Mouse (Mus musculus): ENCODE data around the gene Ppp1r14d. TPM values are rescaled to one million over a fixed set of nuclear protein-coding genes. Genes with fewer than 3 reads are reported as not detected.

The Ppp1r14d gene
- total RNA-seq, 2 experiments from 2014 or later = not detected

DNA sequence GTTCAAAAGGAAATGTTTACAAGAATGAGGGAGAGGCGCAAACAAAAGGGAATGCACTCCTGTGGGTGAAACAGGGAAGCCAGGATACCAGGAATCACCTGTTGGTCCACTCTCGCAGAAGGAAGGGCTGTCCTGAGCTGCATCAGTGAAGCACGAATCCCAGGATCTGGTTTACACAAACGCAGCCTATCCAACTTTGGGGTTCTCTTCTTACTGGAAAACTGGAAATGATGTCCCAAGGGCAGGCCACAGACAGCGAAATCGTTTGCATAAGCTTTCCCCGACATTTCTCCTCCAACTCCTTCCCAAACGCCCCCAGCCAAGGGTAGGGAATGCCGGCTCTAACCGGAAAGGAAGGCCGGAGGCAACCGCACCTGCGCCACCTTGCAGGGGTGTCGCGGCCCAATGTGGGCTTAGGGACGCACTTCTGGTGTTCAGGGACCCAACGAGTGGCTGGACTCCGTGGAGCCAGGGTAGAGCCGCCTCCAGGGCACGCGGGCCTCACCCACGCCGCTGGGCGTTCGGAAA is 7.0 kb upstream of the Ppp1r14d start:
- no peak for DNase-seq

DNA sequence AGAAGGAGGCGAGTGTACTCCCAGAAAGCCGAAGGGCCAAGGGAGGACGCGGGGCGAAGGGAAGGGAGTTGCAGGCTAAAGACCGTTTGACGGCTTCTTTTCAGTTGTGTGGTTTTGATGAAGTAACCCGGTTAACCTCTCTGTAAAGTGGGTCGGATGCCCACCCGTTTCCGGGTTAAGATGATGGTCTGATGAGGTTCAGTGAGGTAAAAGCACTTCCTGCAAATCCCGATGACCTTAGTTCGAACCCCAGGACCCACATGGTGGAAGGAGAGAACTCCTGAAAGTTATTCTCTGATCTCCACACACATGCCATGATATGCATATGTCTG is 20.6 kb downstream of the Ppp1r14d start:
- DNase-seq = peak; percentile 20

DNA sequence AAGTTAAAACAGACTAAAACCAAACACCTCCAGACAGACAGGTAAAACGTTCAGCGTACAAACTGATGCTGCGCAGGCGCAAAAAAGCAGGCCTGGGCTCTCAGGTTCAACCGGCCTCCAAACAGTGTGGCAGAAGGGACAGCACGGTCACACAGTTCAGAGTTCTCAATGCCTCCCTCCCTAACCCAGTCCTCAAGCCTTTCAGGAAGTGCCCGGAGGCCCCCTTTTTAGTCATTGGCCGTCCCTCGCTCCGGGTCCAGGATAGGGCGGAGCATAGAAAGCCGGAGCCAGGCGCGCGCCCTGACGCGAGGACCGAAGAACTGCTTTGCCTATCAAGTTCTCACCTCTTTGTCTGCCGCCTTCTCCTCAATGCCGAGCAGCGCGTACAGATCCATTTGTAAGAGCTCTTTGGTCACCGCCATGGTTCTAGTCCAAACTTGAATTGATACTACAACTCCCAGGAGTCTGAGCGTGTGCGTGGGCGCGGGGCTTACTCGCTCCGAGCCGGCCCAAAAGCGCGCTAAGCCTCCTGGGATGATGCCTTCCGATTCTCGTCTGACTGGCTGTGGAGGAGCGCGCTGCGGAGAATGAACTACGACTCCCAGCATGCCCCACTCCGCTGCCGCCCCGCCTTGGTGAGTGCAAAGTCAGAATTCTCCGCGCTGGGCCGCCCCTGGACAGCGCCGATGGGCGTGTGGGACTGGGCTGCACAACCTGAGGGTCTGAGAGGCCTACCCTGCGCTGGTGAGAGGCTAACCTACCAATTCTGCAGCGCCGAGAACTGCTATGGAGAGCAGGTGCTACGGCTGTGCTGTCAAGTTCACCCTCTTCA is 21.1 kb downstream of the Ppp1r14d start, which contains the start of the genes Zfyve19 and Dnajc17:
Gene Zfyve19, plus strand, starts transcription at position 274 of the 832 bp plus-strand sequence.
Gene Dnajc17, minus strand, starts transcription at position 452 of the 832 bp plus-strand sequence.
- peak; percentile 89 for DNase-seq

DNA sequence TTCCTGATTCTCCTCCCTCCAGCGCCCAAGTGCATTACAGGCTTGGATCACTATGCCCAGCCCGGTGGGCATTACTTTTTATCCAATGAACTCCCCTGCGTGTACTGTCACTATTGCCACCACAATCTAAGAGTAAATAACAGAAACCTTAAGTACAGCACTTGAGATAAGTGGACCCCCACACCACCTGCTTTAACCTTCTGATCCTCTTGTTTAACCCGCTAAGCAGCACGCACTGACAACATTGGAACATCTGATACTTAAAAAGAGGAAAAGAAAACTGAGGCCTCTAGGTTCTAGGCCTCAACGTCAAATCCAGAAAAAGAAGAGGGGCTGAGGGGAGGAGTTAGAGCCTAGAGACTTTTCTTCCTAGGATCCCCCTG is 21.8 kb downstream of the Ppp1r14d start:
- DNase-seq = no peak

DNA sequence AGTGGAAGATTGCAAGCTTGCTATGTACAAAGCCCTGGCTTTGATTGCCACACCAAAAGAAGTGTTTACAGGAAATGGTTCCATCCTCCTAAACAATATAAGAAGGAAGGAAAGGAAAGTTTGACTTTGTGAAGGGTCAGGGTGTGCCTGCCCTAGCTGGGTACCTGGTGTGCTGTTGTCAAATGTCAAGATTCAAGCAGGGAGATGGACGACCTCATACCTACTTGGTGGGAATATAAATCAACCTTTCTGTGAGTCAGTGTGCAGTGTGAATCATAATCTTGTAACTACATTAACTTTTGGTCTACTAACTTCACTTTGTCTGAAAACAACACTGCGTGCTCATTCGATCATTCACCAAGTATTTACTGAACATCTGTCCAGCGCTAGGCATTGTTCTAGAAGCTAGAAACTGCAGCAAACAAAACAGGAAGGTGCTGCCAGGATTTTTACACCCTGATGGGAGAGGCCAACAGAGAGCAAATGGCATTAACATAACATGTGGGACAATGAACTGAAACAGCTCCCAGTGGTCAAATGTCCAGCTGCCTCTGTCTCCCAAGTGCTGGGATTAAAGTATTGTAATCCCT is 25.7 kb downstream of the Ppp1r14d start:
- DNase-seq = no peak

DNA sequence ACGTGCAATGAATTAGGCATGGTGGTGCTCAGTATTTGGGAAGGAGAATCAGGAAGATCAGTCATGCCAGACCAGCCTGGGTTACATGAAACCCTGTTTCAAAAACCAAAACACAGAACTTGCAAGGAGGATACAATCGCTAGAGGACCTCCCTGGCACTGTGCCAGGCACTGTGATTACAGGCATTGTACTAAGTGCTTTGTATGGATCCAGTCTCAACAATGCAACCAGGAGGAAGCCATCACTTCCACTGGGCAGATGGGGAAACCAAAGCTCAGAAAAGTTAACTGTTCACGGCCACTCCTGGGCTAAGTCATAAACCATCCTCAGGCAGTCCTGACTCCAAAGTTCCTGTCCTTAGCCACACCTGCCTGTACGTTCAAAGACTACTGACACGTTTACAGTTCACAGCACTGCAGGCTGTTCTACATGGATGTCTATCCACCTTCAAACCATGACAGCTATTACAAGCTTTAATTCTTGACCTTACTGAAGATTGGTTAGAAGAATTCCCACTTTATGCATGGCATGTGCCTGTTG is 26.7 kb downstream of the Ppp1r14d start:
- DNase-seq = peak; percentile 45

DNA sequence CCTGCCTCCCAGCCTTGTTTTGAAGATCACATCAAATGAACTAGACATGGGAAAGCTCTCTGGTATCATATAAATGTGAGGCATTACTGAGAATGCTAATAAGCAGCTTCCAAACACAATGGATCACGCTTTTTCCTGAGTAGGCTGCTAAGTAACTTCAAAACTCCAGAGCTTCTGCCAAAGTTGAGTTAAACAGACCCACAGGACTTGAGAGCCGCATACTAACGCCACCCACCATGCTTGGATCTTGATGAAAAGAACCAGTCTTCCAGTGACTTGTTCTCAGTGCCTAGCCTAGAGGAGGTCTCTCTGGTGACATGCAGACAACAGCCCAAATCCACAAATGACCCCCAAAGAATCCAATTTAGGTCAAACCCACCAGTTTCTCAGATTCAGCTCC is 30.8 kb downstream of the Ppp1r14d start:
- DNase-seq = no peak

DNA sequence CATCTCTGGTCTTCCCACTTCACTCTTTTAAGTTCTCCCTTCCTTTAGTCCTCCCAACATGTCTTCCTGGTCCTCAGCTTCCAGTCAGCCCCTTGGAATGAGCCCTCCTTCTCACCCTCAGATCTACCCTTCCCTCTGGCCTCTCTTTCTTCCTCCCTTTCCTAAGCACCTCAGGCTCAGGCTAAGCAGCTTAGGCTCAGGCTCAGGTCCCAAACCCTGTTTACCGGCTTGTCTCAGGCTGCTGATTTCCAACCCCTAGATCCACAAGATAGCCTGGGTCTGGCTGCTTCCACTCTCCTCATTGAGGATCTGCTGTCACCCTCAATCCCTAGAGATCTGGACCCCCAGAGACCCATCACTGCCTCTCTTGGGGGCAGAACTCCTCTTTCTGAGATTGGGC is 31.7 kb downstream of the Ppp1r14d start:
- DNase-seq = no peak

DNA sequence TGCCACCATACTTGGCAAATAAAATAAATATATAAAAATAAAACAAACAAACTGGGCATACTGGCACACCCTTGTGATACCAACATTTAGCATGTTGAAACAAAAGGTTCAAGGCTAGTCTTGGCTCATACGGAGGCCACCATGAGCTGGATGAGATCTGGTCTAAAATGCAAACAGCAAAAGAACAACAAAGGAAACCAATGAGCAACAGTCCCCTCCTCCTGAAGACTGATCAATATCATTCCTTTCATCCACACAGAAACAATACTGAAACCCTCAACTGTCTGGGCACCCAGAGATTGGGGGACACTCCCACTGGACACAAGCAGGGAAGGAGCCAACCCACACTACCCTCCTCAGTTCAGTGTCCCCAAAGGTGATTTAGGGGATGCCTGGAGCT is 32.2 kb downstream of the Ppp1r14d start:
- no peak for DNase-seq

DNA sequence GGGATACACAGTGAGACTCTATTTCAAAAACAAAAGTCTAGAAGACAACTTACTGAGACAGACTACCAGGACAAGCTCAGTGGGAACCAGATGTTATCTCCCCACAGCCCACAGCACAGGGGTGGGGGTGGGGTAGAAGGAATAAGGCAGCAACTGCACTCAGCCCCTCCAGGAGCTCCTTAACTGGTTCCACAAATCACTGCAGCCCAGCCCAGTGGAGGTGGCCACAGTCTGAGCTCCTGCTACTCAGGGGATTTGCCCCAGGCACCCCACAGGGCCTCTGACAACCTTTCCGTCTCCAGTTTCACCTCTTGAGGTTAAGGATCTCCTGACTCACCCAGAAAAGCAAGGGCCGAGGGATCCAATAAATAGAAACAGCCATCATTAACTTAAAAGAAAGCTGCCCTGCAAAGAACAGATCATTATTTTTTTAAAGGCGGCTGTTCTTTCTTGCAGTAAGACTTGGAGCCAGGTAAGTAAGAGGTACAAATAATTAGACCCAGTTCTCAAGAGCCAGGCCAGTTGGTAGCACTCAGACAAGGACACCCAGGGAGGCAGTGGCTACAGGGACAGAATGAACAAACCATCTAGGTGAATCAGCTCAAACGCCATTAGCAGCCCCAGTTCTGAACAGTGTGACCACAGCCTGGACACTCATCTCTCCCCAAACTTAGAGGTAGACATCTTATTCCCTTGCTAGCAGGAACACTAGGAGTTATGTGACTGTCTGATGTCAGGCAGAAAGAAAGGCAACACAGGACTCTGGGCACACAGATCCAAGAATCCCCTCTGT is 33.2 kb downstream of the Ppp1r14d start:
- DNase-seq = no peak

DNA sequence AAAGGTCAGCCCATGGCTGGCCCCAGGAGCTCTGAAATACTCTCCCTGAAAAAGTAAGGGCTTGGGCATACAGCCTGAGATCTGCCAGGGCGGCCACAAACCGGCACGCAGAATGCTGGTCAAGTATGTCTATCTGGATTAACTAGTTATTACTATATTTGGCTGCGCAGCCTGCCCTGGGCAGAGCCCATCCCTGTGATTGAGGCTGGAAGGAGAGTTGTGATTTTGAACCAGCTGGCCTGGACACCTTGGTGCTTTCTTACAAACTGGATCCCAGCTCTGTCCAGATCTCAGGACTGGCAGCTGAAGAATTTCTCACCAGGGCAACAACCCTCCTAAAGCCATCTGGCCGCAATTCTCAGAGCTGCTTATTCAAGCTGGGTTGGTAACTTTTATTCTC is 35.6 kb downstream of the Ppp1r14d start:
- peak; percentile 48 for DNase-seq

DNA sequence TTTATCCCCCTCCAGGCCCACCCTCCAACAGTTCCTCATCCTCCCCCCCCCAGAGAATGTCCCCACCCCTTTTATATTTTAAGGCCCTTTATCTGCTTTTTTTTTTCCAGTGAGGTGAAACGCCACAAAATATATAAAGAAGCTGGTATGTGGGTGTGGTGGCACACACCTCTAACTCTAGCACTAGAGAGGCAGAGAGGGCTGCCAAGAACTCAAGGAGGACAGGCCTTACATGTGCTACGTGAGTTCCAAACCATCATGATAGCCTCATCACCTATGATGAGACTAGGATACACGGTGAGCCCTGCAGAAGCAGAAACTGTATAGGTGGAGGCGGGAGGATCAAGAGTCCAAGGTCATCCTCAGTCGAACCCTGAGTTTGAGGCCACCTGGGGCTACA is 38.7 kb downstream of the Ppp1r14d start:
- DNase-seq = no peak

DNA sequence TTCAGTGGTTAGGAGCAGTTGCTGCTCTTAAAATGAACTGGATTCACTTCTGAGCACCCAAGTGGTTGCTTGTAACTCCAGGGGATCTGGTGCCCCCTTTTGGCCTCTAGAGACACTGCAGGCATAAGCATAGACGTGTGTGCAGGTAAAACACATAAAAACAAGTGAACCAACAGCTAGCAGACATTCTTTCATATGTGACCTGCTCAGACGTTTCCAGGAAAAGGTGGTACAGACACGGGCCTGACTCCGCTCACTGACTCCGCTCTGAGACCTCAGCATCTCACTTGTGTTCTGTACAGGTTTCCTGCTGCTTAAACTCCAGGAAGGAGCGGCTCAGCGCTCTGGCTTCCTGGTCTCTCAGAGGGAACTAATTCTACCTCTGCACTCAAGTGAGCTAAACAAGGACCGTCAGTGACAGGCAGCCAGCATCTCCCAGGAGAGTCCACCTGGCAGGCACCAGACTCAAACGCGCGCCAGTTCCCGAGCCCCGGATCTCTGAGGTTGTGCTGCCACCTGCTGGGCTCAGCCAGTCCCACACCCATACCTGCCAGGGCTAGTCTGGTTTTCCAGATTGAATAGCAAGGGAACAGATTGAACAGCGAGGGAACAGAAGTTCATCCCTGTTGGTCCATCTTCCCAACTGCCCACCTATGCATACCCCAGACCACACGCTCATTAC is 40.5 kb downstream of the Ppp1r14d start:
- peak; percentile 92 for DNase-seq

DNA sequence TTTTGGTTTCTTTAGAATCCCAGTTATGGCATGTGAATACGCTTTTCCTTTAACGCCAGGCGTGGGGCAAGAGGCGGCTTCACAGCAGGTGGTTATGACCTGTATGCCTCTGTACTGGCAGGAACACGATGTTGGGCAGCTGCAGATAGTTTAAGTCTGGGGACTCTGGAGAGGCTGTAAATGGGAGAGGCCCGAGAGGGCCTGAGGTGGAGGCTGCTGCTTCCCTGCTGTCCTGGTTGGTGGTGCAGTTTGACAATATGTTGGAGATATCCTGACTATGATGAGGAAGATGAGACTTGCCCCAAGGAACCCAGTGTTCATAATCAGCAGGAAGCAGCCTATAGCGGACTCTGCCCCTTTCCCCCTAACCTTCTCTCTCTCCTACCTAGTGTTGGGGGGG is 46.8 kb downstream of the Ppp1r14d start:
- no peak for DNase-seq

DNA sequence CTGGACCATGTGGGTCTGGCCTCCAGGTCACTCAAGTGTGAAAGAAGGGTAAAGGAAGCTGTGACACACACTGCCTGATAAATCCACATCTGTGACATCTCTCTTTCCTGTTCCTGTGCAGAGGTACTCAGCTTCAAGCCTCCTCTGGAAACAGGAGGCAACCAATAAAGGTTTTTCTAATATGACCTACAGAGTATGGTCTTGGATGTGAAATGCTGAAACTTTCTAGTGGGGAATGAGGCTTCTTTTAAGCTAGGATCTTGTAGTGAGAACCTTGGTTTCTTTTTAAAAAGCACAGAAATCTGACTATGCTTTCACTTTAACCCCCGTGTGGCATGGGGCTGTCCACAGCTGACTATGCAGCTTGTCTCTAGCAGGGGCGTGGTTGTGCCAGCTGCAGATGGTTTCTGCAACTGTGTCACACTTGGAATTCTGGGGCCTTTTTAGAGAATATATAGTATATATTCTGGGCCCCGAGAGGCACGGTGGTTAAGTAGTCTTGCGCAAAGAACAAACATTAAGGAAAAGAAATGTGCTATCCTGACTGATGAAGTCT is 52.2 kb downstream of the Ppp1r14d start:
- no peak for DNase-seq

DNA sequence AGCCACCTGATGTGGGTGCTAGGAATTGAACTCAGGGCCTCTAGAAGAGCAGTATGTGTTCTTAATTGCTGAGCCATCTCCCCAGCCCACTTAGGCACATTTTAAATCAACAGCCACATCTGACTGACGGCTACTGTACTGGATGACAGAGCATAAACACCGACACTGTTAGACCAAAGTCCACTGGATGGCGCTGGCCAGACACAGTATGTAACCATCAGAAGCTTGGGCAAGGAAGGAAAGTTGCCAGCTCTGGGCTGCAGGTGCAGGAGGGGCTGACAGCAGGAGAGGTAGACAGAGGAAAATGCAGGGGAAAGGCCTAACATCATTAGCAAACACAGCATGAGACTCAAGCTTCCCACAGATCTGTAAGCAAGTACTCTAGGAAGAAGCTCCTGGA is 52.9 kb downstream of the Ppp1r14d start:
- no peak for DNase-seq

DNA sequence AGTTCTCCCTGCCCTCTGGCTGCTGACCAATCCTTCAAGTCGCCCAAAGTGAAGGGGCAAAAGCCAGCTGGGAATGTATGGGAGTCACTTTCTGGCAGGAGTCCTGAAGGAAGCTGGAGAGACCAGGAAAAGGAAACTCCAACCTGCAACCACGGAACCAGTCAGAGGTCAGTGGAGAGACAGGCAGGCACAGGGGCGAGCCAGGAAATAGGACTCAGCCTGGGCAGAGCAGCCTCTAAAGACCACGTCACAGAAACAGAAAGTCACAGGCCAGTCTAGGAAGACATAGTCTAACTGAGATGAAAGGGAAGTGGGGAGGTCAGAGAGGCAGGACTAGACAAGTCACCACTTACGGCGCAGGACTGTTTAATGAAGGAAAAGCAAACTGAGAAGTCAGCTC is 54.1 kb downstream of the Ppp1r14d start:
- DNase-seq = no peak

DNA sequence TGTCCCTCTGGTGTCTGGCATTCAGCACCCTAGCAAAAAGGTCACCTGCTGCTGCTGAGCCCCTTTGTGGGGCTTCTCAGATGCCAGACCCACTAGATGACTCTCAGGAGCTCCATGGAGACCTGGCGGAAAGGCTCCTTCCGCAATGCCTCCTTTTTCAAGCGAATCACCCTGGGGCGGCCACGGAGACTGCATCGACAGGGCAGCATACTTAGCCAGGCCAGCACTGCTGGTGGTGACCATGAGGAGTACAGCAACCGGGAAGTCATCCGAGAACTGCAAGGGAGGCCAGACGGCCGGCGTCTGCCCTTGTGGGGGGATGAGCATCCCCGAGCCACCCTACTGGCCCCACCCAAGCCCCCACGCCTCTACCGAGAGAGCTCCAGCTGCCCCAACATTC is 54.8 kb downstream of the Ppp1r14d start:
- no peak for DNase-seq

DNA sequence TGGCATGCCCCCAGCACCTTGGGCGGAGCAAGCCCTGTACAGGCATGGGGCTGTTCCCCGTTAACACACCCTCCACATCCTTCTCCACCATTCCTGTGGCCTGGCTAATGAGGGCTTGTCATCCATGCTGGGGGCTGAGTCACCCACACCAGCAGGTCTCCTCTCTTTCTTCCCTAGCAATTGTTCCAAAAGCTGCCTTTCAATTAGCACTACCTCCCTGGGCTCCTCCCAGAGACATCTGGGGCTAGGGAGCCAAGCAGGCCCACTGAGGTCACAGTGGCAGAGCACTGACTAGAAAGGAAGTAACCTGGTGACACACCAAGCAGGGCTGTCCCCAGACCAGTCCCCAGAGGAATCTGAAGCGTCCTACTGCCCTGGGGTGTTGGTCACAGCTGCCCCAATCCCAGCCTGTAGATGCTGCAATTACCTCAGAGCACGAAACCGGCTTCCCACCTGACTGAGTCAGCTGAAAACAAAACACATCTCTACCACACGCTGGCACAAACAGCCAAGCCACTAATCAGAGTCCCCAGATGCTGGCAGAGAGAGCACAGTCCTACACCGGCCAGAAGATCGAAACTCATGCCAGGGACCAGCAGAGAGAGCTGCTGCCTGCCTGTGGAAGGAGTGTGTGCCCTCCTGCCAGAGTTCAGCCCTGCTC is 55.6 kb downstream of the Ppp1r14d start, which contains the start of gene Gm14137:
Gene Gm14137, plus strand, starts transcription at position 519 of the 661 bp plus-strand sequence.
- no peak for DNase-seq

DNA sequence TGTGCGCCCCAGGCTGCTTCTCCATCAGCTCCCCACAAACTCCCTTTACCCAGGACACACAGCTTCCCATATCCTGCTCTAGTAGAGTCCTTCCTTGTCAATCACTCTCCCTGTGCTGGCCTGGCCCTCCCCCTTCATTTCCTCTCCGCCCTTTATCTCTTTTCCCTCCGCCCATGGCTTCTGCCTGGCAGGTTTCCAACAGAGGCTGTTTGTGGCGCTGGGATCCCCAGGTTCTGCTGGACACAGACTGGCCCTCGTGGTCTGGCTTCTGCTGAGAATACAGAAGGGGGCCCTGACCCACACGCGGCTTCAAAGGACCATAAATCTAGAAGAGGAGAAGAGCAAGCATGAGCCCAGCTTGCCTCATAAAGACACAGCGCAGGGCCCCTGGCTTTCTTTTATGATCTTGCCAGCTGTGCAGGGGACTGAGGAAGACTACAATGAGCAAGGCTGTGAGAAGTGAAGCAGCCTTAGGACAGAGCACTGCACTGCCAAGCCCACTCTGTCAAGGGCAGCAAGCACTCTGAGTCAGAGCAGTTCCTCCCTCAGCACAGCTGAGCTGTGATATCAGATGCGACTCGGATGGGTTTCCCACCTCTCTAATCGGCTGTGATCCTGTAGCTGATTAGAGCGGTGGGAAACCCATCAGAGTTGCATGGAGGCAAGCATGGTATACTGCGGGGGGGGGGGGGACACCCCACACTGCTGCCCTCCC is 56.7 kb downstream of the Ppp1r14d start:
- DNase-seq = peak; percentile 64
